Mouse (Mus musculus) embryonic facial prominence, embryonic 13.5 days (tissue): ENCODE measurements at regions not wholly inside any gene's neighbourhood (a gene's known extent, or its start where the extent isn't known, plus 50 kb on each side); places are given as distances from the start of the nearest gene placed in this dataset.
"Not testable (repeated sequence)": the region's sequence is repeated elsewhere in the genome, so short reads cannot be mapped to it uniquely, and the experiment has no call there.

ENCODE experiments used
- ATAC-seq: fragments of 200-750 bp; cut with Nextera tagmentation; 2 replicates; pipeline ENCODE4 v1.8.0; 2017; ENCODE audit warnings: low read depth; ENCODE audit not compliant: insufficient number of reproducible peaks, insufficient read depth, low FRiP score, low TSS enrichment
- H3K27ac ChIP-seq: fragments of 300-500 bp; sonication (generic); 2 replicates; pipeline ENCODE4 v1.5.1; 2015; ENCODE audit warnings: moderate library complexity, mild to moderate bottlenecking, inconsistent platforms
- H3K27me3 ChIP-seq: fragments of 300-500 bp; sonication (generic); 2 replicates; pipeline ENCODE4 v1.6.1; 2015; ENCODE audit warnings: mild to moderate bottlenecking, inconsistent platforms
- H3K36me3 ChIP-seq: fragments of 300-500 bp; sonication (generic); 2 replicates; pipeline ENCODE4 v1.6.1; 2015; ENCODE audit warnings: mild to moderate bottlenecking, inconsistent platforms
- H3K4me1 ChIP-seq: fragments of 300-500 bp; sonication (generic); 2 replicates; pipeline ENCODE4 v1.6.1; 2015; ENCODE audit warnings: inconsistent platforms
- H3K4me2 ChIP-seq: fragments of 300-500 bp; sonication (generic); 2 replicates; pipeline ENCODE4 v1.6.1; 2015; ENCODE audit warnings: moderate library complexity, mild to moderate bottlenecking, inconsistent platforms
- H3K4me3 ChIP-seq: fragments of 300-500 bp; sonication (generic); 2 replicates; pipeline ENCODE4 v1.5.1; 2015; ENCODE audit warnings: mild to moderate bottlenecking, inconsistent platforms
- H3K9ac ChIP-seq: fragments of 300-500 bp; sonication (generic); 2 replicates; pipeline ENCODE4 v1.6.1; 2015; ENCODE audit warnings: mild to moderate bottlenecking, inconsistent platforms
- H3K9me3 ChIP-seq: fragments of 300-500 bp; sonication (generic); 2 replicates; pipeline ENCODE4 v1.6.1; 2016; ENCODE audit warnings: inconsistent platforms
- WGBS: fragments of 180-500 bp; shearing (Covaris S2); methylation state at CpG from one replicate; pipeline ENCODE4 v1.1.7; 2015; ENCODE audit warnings: mixed read lengths; 5-methylcytosine and 5-hydroxymethylcytosine counted together

- WGBS, result 29% methylated on average over 3 of the region's 3 CpGs
- no peak for ATAC-seq
- H3K27ac ChIP-seq, result no peak overlapping the region
Observed at GRCm38 (mm10) chr17:4516846-4517245, 477.3 kb upstream of the Arid1b start.

GRCm38 (mm10) chr17:4521031-4521430 lies 473.1 kb upstream of the Arid1b start:
- H3K27me3 ChIP-seq, result no peaks in the 10 kb centered on the region
- peaks cover 9% of the 10 kb centered on the region; the same call in 1 of the 2 replicates for H3K4me1 ChIP-seq
- H3K4me2 ChIP-seq, result no peak overlapping the region
- ATAC-seq, result no peak
- no peak overlapping the region for H3K27ac ChIP-seq
- no peak overlapping the region for H3K9ac ChIP-seq
- WGBS, result 73% methylated on average over 4 of the region's 4 CpGs
- H3K4me3 ChIP-seq, result no peak overlapping the region
- H3K9me3 ChIP-seq, result no peaks in the 10 kb centered on the region
- no peaks in the 10 kb centered on the region for H3K36me3 ChIP-seq

More at GRCm38 (mm10) chr17:4516846-4517245, 477.3 kb upstream of the Arid1b start:
- no peaks in the 10 kb centered on the region for H3K9me3 ChIP-seq
- no peak overlapping the region for H3K4me3 ChIP-seq
- H3K36me3 ChIP-seq, result no peaks in the 10 kb centered on the region
- H3K4me1 ChIP-seq, result peaks cover 10% of the 10 kb centered on the region; the same call in 1 of the 2 replicates
- H3K27me3 ChIP-seq, result no peaks in the 10 kb centered on the region
- H3K9ac ChIP-seq, result no peak overlapping the region
- no peak overlapping the region for H3K4me2 ChIP-seq

GRCm38 (mm10) chr17:4526466-4526865 lies 467.7 kb upstream of the Arid1b start:
- Histone ChIP-seq H3K4me2 (no peak overlapping the region), H3K36me3 (no peaks in the 10 kb centered on the region), H3K4me3 (no peak overlapping the region), H3K4me1 (no peaks in the 10 kb centered on the region), H3K9me3 (no peaks in the 10 kb centered on the region), H3K9ac (no peak overlapping the region), H3K27ac (no peak overlapping the region), H3K27me3 (no peaks in the 10 kb centered on the region)
- WGBS, result 91% methylated on average over 7 of the region's 7 CpGs
- ATAC-seq, result no peak

GRCm38 (mm10) chr17:4532126-4532525 lies 462.0 kb upstream of the Arid1b start:
- Histone ChIP-seq H3K4me3 (no peak overlapping the region), H3K27ac (no peak overlapping the region), H3K9me3 (no peaks in the 10 kb centered on the region), H3K4me2 (no peak overlapping the region), H3K4me1 (no peaks in the 10 kb centered on the region), H3K36me3 (no peaks in the 10 kb centered on the region), H3K9ac (no peak overlapping the region), H3K27me3 (no peaks in the 10 kb centered on the region)
- WGBS, result 79% methylated on average over 2 of the region's 2 CpGs
- no peak for ATAC-seq

GRCm38 (mm10) chr17:4540435-4540834 lies 453.7 kb upstream of the Arid1b start:
- Histone ChIP-seq H3K4me3 (no peak overlapping the region), H3K4me1 (no peaks in the 10 kb centered on the region), H3K4me2 (no peak overlapping the region), H3K9ac (no peak overlapping the region), H3K36me3 (no peaks in the 10 kb centered on the region), H3K27ac (no peak overlapping the region), H3K27me3 (no peaks in the 10 kb centered on the region), H3K9me3 (no peaks in the 10 kb centered on the region)
- no peak for ATAC-seq
- WGBS, result 71% methylated on average over 2 of the region's 2 CpGs

GRCm38 (mm10) chr17:4541020-4541743 lies 452.9 kb upstream of the Arid1b start:
- Histone ChIP-seq H3K27me3 (no peaks in the 10 kb centered on the region), H3K4me1 (no peaks in the 10 kb centered on the region), H3K4me2 (no peak overlapping the region), H3K27ac (no peak overlapping the region), H3K4me3 (no peak overlapping the region), H3K9ac (no peak overlapping the region), H3K36me3 (no peaks in the 10 kb centered on the region), H3K9me3 (no peaks in the 10 kb centered on the region)
- no peak for ATAC-seq
- WGBS, result 44% methylated on average over 7 of the region's 7 CpGs

- H3K27me3 ChIP-seq, result no peaks in the 10 kb centered on the region
- 52% methylated on average over 2 of the region's 2 CpGs for WGBS
- ATAC-seq, result no peak
- H3K4me2 ChIP-seq, result no peak overlapping the region
- no peak overlapping the region for H3K9ac ChIP-seq
- H3K4me1 ChIP-seq, result no peaks in the 10 kb centered on the region
- H3K36me3 ChIP-seq, result no peaks in the 10 kb centered on the region
- H3K4me3 ChIP-seq, result no peak overlapping the region
- H3K9me3 ChIP-seq, result 0 out of 2 replicates have a peak, but pooled peaks cover 3% of the 10 kb centered on the region
- H3K27ac ChIP-seq, result no peak overlapping the region
Observed at GRCm38 (mm10) chr17:4546579-4546978, 447.6 kb upstream of the Arid1b start.

GRCm38 (mm10) chr17:4553026-4553425 lies 441.1 kb upstream of the Arid1b start:
- not testable (repeated sequence) for H3K9ac ChIP-seq, H3K4me2 ChIP-seq, H3K4me1 ChIP-seq, ATAC-seq, H3K27me3 ChIP-seq, H3K27ac ChIP-seq, H3K4me3 ChIP-seq, H3K36me3 ChIP-seq, H3K9me3 ChIP-seq
- 82% methylated on average over 4 of the region's 4 CpGs for WGBS

GRCm38 (mm10) chr17:4563641-4564040 lies 430.5 kb upstream of the Arid1b start:
- Histone ChIP-seq H3K27ac (no peak overlapping the region), H3K4me3 (no peak overlapping the region), H3K4me1 (no peaks in the 10 kb centered on the region), H3K4me2 (no peak overlapping the region), H3K36me3 (no peaks in the 10 kb centered on the region), H3K27me3 (no peaks in the 10 kb centered on the region), H3K9me3 (no peaks in the 10 kb centered on the region), H3K9ac (no peak overlapping the region)
- WGBS, result 78% methylated on average over 3 of the region's 3 CpGs
- no peak for ATAC-seq

GRCm38 (mm10) chr17:4576883-4577282 lies 417.2 kb upstream of the Arid1b start:
- WGBS, result 62% methylated on average over 5 of the region's 5 CpGs
- H3K27me3 ChIP-seq, result no peaks in the 10 kb centered on the region
- H3K36me3 ChIP-seq, result no peaks in the 10 kb centered on the region
- no peaks in the 10 kb centered on the region for H3K9me3 ChIP-seq
- no peaks in the 10 kb centered on the region for H3K4me1 ChIP-seq
- no peak overlapping the region for H3K9ac ChIP-seq
- no peak for ATAC-seq
- no peak overlapping the region for H3K4me3 ChIP-seq
- no peak overlapping the region for H3K4me2 ChIP-seq
- no peak overlapping the region for H3K27ac ChIP-seq

- WGBS, result 85% methylated on average over 11 of the region's 11 CpGs
- Histone ChIP-seq H3K36me3 (no peaks in the 10 kb centered on the region), H3K27me3 (no peaks in the 10 kb centered on the region), H3K4me1 (no peaks in the 10 kb centered on the region), H3K27ac (no peak overlapping the region), H3K4me2 (no peak overlapping the region), H3K4me3 (no peak overlapping the region), H3K9me3 (no peaks in the 10 kb centered on the region), H3K9ac (no peak overlapping the region)
- ATAC-seq, result no peak
Observed at GRCm38 (mm10) chr17:4581851-4582250, 412.3 kb upstream of the Arid1b start.

GRCm38 (mm10) chr17:4610481-4610880 lies 383.7 kb upstream of the Arid1b start:
- 83% methylated on average over 8 of the region's 8 CpGs for WGBS
- no peak overlapping the region for H3K4me3 ChIP-seq
- peaks cover 7% of the 10 kb centered on the region for H3K9me3 ChIP-seq
- H3K36me3 ChIP-seq, result no peaks in the 10 kb centered on the region
- no peaks in the 10 kb centered on the region for H3K27me3 ChIP-seq
- no peak overlapping the region for H3K9ac ChIP-seq
- no peak for ATAC-seq
- no peaks in the 10 kb centered on the region for H3K4me1 ChIP-seq
- H3K4me2 ChIP-seq, result no peak overlapping the region
- H3K27ac ChIP-seq, result no peak overlapping the region
